Mouse (Mus musculus): ENCODE measurements around the gene A830005F24Rik. TPM values are rescaled to one million over a fixed set of nuclear protein-coding genes. Genes with fewer than 3 reads are reported as not detected.

The A830005F24Rik gene
- polyA plus RNA-seq, 1 experiment: 0.22 TPM

GRCm38 (mm10) chr13:48544867-48545266 is 31.5 kb downstream of the A830005F24Rik start:
- DNase-seq (ENCODE audit: low spot score): no peak

- peak; percentile 84 for DNase-seq (ENCODE audit: low spot score)
Observed at GRCm38 (mm10) chr13:48545476-48546281, 32.3 kb downstream of the A830005F24Rik start.

- peak; percentile 98 for DNase-seq (ENCODE audit: low spot score)
Observed at GRCm38 (mm10) chr13:48546330-48546917, 33.1 kb downstream of the A830005F24Rik start.

GRCm38 (mm10) chr13:48547623-48548022 is 34.3 kb downstream of the A830005F24Rik start:
- no peak for DNase-seq (ENCODE audit: low spot score)

GRCm38 (mm10) chr13:48548296-48548695 is 34.9 kb downstream of the A830005F24Rik start:
- no peak for DNase-seq (ENCODE audit: low spot score)

GRCm38 (mm10) chr13:48552181-48553090 is 39.1 kb downstream of the A830005F24Rik start:
- peak; percentile 72 for DNase-seq (ENCODE audit: low spot score)

GRCm38 (mm10) chr13:48553511-48553910 is 40.1 kb downstream of the A830005F24Rik start:
- DNase-seq (ENCODE audit: low spot score): no peak

GRCm38 (mm10) chr13:48554552-48554951 is 41.2 kb downstream of the A830005F24Rik start:
- no peak for DNase-seq (ENCODE audit: low spot score)

- no peak for DNase-seq (ENCODE audit: low spot score)
Observed at GRCm38 (mm10) chr13:48555976-48556375, 42.6 kb downstream of the A830005F24Rik start.

- no peak for DNase-seq (ENCODE audit: low spot score)
Observed at GRCm38 (mm10) chr13:48561481-48561880, 48.1 kb downstream of the A830005F24Rik start.

GRCm38 (mm10) chr13:48562336-48562735 is 49.0 kb downstream of the A830005F24Rik start:
- no peak for DNase-seq (ENCODE audit: low spot score)

Other genes starting within 250 kb of the A830005F24Rik start
- gene Zfp169, start 119 bp upstream of the A830005F24Rik start, polyA plus RNA-seq (2012; rRNA removed): 7.5 and 9.8 TPM in 2 replicates
- 4.5 and 8.1 TPM in 2 replicates for gene Ptpdc1, start 112.1 kb downstream of the A830005F24Rik start, polyA plus RNA-seq (2012; rRNA removed)
- not detected in 2 replicates for gene Barx1, start 149.4 kb downstream of the A830005F24Rik start, polyA plus RNA-seq (2012; rRNA removed)

All from urinary bladder, adult 2 months (tissue).